Mouse (Mus musculus): ENCODE results near the gene Hcn3. TPM values are rescaled to one million over a fixed set of nuclear protein-coding genes. Genes with fewer than 3 reads are reported as not detected.

The Hcn3 gene
- total RNA-seq, 2 experiments from 2014 or later = 12.9 to 19.1 TPM

GRCm38 (mm10) chr3:89152084-89152835, 7.7 kb downstream of the Hcn3 start:
- intact Hi-C loops (cut with DNase I) = no loop called here

GRCm38 (mm10) chr3:89148567-89148966, 11.4 kb downstream of the Hcn3 start:
- no peak for DNase-seq (ENCODE audit: low spot score in 2 of 2)
- intact Hi-C loops (cut with DNase I) = no loop called here

More at GRCm38 (mm10) chr3:89152084-89152835, 7.7 kb downstream of the Hcn3 start:
- DNase-seq (ENCODE audit: low spot score in 2 of 2) = no peak

GRCm38 (mm10) chr3:89147979-89148311, 12.1 kb downstream of the Hcn3 start:
- DNase-seq (ENCODE audit: low spot score in 2 of 2) = no peak
- intact Hi-C loops (cut with DNase I) = no loop called here

- DNase-seq (ENCODE audit: low spot score in 2 of 2) = no peak
- intact Hi-C loops (cut with DNase I) = no loop called here
Observed at GRCm38 (mm10) chr3:89147101-89147978, 12.7 kb downstream of the Hcn3 start.

- no peak for DNase-seq (ENCODE audit: low spot score in 2 of 2)
- intact Hi-C loops (cut with DNase I) = no loop called here
Observed at GRCm38 (mm10) chr3:89145566-89145965, 14.4 kb downstream of the Hcn3 start.

GRCm38 (mm10) chr3:89144821-89145220, 15.2 kb downstream of the Hcn3 start:
- DNase-seq (ENCODE audit: low spot score in 2 of 2) = no peak
- intact Hi-C loops (cut with DNase I) = no loop called here

- DNase-seq (ENCODE audit: low spot score in 2 of 2) = no peak
- intact Hi-C loops (cut with DNase I) = no loop called here
Observed at GRCm38 (mm10) chr3:89136365-89136764, 23.6 kb downstream of the Hcn3 start.

GRCm38 (mm10) chr3:89135958-89136357, 24.0 kb downstream of the Hcn3 start, which contains the start of gene Pklr:
Pklr (plus strand) TSS chr3:89136142.
- DNase-seq (ENCODE audit: low spot score in 2 of 2) = no peak
- intact Hi-C loops (cut with DNase I) = no loop called here

- intact Hi-C loops (cut with DNase I) = no loop called here
- no peak for DNase-seq (ENCODE audit: low spot score in 2 of 2)
Observed at GRCm38 (mm10) chr3:89133752-89134151, 26.2 kb downstream of the Hcn3 start.

GRCm38 (mm10) chr3:89133063-89133450, 26.9 kb downstream of the Hcn3 start:
- intact Hi-C loops (cut with DNase I) = no loop called here
- no peak for DNase-seq (ENCODE audit: low spot score in 2 of 2)

GRCm38 (mm10) chr3:89132285-89133062, 27.5 kb downstream of the Hcn3 start:
- intact Hi-C loops (cut with DNase I) = no loop called here
- DNase-seq (ENCODE audit: low spot score in 2 of 2) = peak; percentile 41 to 59

- peak; percentile 57 to 65 for DNase-seq (ENCODE audit: low spot score in 2 of 2)
- intact Hi-C loops (cut with DNase I) = no loop called here
Observed at GRCm38 (mm10) chr3:89131816-89132215, 28.2 kb downstream of the Hcn3 start.

- intact Hi-C loops (cut with DNase I) = no loop called here
- DNase-seq (ENCODE audit: low spot score in 2 of 2) = no peak
Observed at GRCm38 (mm10) chr3:89129908-89130307, 30.1 kb downstream of the Hcn3 start.

GRCm38 (mm10) chr3:89125981-89126380, 34.0 kb downstream of the Hcn3 start:
- DNase-seq (ENCODE audit: low spot score in 2 of 2) = no peak

GRCm38 (mm10) chr3:89124241-89124640, 35.8 kb downstream of the Hcn3 start:
- DNase-seq (ENCODE audit: low spot score in 2 of 2) = no peak
- intact Hi-C loops (cut with DNase I) = no loop called here

More at GRCm38 (mm10) chr3:89125981-89126380, 34.0 kb downstream of the Hcn3 start:
- intact Hi-C loops (cut with DNase I) = no loop called here

GRCm38 (mm10) chr3:89123313-89123712, 36.7 kb downstream of the Hcn3 start:
- no peak for DNase-seq (ENCODE audit: low spot score in 2 of 2)
- intact Hi-C loops (cut with DNase I) = no loop called here

- intact Hi-C loops (cut with DNase I) = loop anchor here (5.0 kb wide), 1 partner anchor 47 kb away; the partner anchor contains the start of genes Clk2 and Hcn3
- no peak for DNase-seq (ENCODE audit: low spot score in 2 of 2)
Observed at GRCm38 (mm10) chr3:89115522-89115921, 44.5 kb downstream of the Hcn3 start.

- no peak for DNase-seq (ENCODE audit: low spot score in 2 of 2)
- intact Hi-C loops (cut with DNase I) = no loop called here
Observed at GRCm38 (mm10) chr3:89113058-89113457, 46.9 kb downstream of the Hcn3 start.

- intact Hi-C loops (cut with DNase I) = no loop called here
- DNase-seq (ENCODE audit: low spot score in 2 of 2) = no peak
Observed at GRCm38 (mm10) chr3:89108146-89108545, 51.9 kb downstream of the Hcn3 start.

GRCm38 (mm10) chr3:89107545-89107944, 52.5 kb downstream of the Hcn3 start:
- intact Hi-C loops (cut with DNase I) = no loop called here
- DNase-seq (ENCODE audit: low spot score in 2 of 2) = no peak

All from left cerebral cortex, postnatal 36 days (tissue).